Mouse (Mus musculus): ENCODE results near the gene Clic1. TPM values are rescaled to one million over a fixed set of nuclear protein-coding genes. Genes with fewer than 3 reads are reported as not detected.
A peak's percentile ranks its signal among the peaks of the same experiment; 100 is the strongest.

The Clic1 gene
- polyA plus RNA-seq, 1 experiment from 2014 or later = 86.4 TPM

GRCm38 (mm10) chr17:35045807-35046680 is 3.7 kb upstream of the Clic1 start:
- no peak for ATAC-seq (replicated peaks; ENCODE audit: insufficient number of reproducible peaks, low FRiP score, low TSS enrichment)
- H3K4me2 ChIP-seq = peak overlapping the region; percentile 89
- peaks cover 39% of the 10 kb centered on the region for H3K4me1 ChIP-seq (ENCODE audit: control insufficient read depth, insufficient read depth, low read length)
- H3K36me3 ChIP-seq (ENCODE audit: control insufficient read depth, insufficient read depth, low read length) = no peaks in the 10 kb centered on the region
- 4% methylated on average over 47 of the region's 48 CpGs for WGBS (ENCODE audit: insufficient replicate concordance)
- no peaks in the 10 kb centered on the region for H3K27me3 ChIP-seq (ENCODE audit: control insufficient read depth, insufficient read depth, low read length)
- peak overlapping the region; percentile 90 for H3K27ac ChIP-seq (ENCODE audit: low read depth, low read length)
- H3K4me3 ChIP-seq (ENCODE audit: low read depth, low read length) = peak overlapping the region; percentile 53
- no peaks in the 10 kb centered on the region for H3K9me3 ChIP-seq (replicated peaks; ENCODE audit: control insufficient read depth, low read length)
- peak overlapping the region; percentile 87 for H3K9ac ChIP-seq (ENCODE audit: low read depth, low read length)

GRCm38 (mm10) chr17:35046681-35047455 is 2.9 kb upstream of the Clic1 start, which contains the start of gene Msh5:
Gene Msh5 (minus strand): TSS chr17:35046745.
- Histone ChIP-seq H3K4me2 (peak within 1 kb of the TSS; percentile 89), H3K4me3 (ENCODE audit: low read depth, low read length) (peak within 1 kb of the TSS; percentile 53), H3K36me3 (ENCODE audit: control insufficient read depth, insufficient read depth, low read length) (no peaks in the 10 kb centered on the region), H3K9me3 (replicated peaks; ENCODE audit: control insufficient read depth, low read length) (no peaks in the 10 kb centered on the region), H3K27me3 (ENCODE audit: control insufficient read depth, insufficient read depth, low read length) (no peaks in the 10 kb centered on the region), H3K4me1 (ENCODE audit: control insufficient read depth, insufficient read depth, low read length) (peaks cover 39% of the 10 kb centered on the region), H3K9ac (ENCODE audit: low read depth, low read length) (peak within 1 kb of the TSS; percentile 87), H3K27ac (ENCODE audit: low read depth, low read length) (peak within 1 kb of the TSS; percentile 99)
- WGBS (ENCODE audit: insufficient replicate concordance) = 3% methylated on average over 32 of the region's 33 CpGs
- peak; percentile 96 for ATAC-seq (replicated peaks; ENCODE audit: insufficient number of reproducible peaks, low FRiP score, low TSS enrichment)

- H3K9me3 ChIP-seq (replicated peaks; ENCODE audit: control insufficient read depth, low read length) = no peaks in the 10 kb centered on the region
- H3K4me3 ChIP-seq (ENCODE audit: low read depth, low read length) = no peak overlapping the region
- H3K4me1 ChIP-seq (ENCODE audit: control insufficient read depth, insufficient read depth, low read length) = peaks cover 47% of the 10 kb centered on the region
- 53% methylated on average over 1 of the region's 1 CpGs for WGBS (ENCODE audit: insufficient replicate concordance)
- H3K27ac ChIP-seq (ENCODE audit: low read depth, low read length) = peak overlapping the region; percentile 99
- peak overlapping the region; percentile 53; the same call in 1 of the 2 replicates for H3K9ac ChIP-seq (ENCODE audit: low read depth, low read length)
- no peak for ATAC-seq (replicated peaks; ENCODE audit: insufficient number of reproducible peaks, low FRiP score, low TSS enrichment)
- peaks cover 2% of the 10 kb centered on the region for H3K36me3 ChIP-seq (ENCODE audit: control insufficient read depth, insufficient read depth, low read length)
- peak overlapping the region; percentile 52 for H3K4me2 ChIP-seq
- no peaks in the 10 kb centered on the region for H3K27me3 ChIP-seq (ENCODE audit: control insufficient read depth, insufficient read depth, low read length)
These were observed 2.1 kb upstream of the Clic1 start for GRCm38 (mm10) chr17:35047688-35048087.

GRCm38 (mm10) chr17:35048149-35048931 is 1.4 kb upstream of the Clic1 start:
- no peaks in the 10 kb centered on the region for H3K9me3 ChIP-seq (replicated peaks; ENCODE audit: control insufficient read depth, low read length)
- peak overlapping the region; percentile 52 for H3K4me2 ChIP-seq
- no peak overlapping the region for H3K4me3 ChIP-seq (ENCODE audit: low read depth, low read length)
- peaks cover 47% of the 10 kb centered on the region for H3K4me1 ChIP-seq (ENCODE audit: control insufficient read depth, insufficient read depth, low read length)
- H3K27me3 ChIP-seq (ENCODE audit: control insufficient read depth, insufficient read depth, low read length) = no peaks in the 10 kb centered on the region
- H3K36me3 ChIP-seq (ENCODE audit: control insufficient read depth, insufficient read depth, low read length) = peaks cover 9% of the 10 kb centered on the region
- H3K27ac ChIP-seq (ENCODE audit: low read depth, low read length) = peak overlapping the region; percentile 99
- no peak for ATAC-seq (replicated peaks; ENCODE audit: insufficient number of reproducible peaks, low FRiP score, low TSS enrichment)
- WGBS (ENCODE audit: insufficient replicate concordance) = 28% methylated on average over 8 of the region's 11 CpGs
- peak overlapping the region; percentile 53; the same call in 1 of the 2 replicates for H3K9ac ChIP-seq (ENCODE audit: low read depth, low read length)

GRCm38 (mm10) chr17:35048932-35049440 is 780 bp upstream of the Clic1 start:
- 67% methylated on average over 5 of the region's 5 CpGs for WGBS (ENCODE audit: insufficient replicate concordance)
- Histone ChIP-seq H3K4me1 (ENCODE audit: control insufficient read depth, insufficient read depth, low read length) (peaks cover 46% of the 10 kb centered on the region), H3K4me3 (ENCODE audit: low read depth, low read length) (peak overlapping the region; percentile 92; the same call in 1 of the 2 replicates), H3K9me3 (replicated peaks; ENCODE audit: control insufficient read depth, low read length) (no peaks in the 10 kb centered on the region), H3K4me2 (peak overlapping the region; percentile 85), H3K27me3 (ENCODE audit: control insufficient read depth, insufficient read depth, low read length) (no peaks in the 10 kb centered on the region), H3K9ac (ENCODE audit: low read depth, low read length) (no peak overlapping the region; the same call in 1 of the 2 replicates), H3K36me3 (ENCODE audit: control insufficient read depth, insufficient read depth, low read length) (peaks cover 13% of the 10 kb centered on the region), H3K27ac (ENCODE audit: low read depth, low read length) (peak overlapping the region; percentile 99)
- ATAC-seq (replicated peaks; ENCODE audit: insufficient number of reproducible peaks, low FRiP score, low TSS enrichment) = no peak

- Histone ChIP-seq H3K27me3 (ENCODE audit: control insufficient read depth, insufficient read depth, low read length) (no peaks in the 10 kb centered on the region), H3K4me2 (peak overlapping the region; percentile 85), H3K4me3 (ENCODE audit: low read depth, low read length) (peak overlapping the region; percentile 92), H3K4me1 (ENCODE audit: control insufficient read depth, insufficient read depth, low read length) (peaks cover 34% of the 10 kb centered on the region), H3K9ac (ENCODE audit: low read depth, low read length) (peak overlapping the region; percentile 95), H3K36me3 (ENCODE audit: control insufficient read depth, insufficient read depth, low read length) (peaks cover 18% of the 10 kb centered on the region), H3K27ac (ENCODE audit: low read depth, low read length) (peak overlapping the region; percentile 99), H3K9me3 (replicated peaks; ENCODE audit: control insufficient read depth, low read length) (no peaks in the 10 kb centered on the region)
- peak; percentile 19; the same call in 1 of the 2 replicates for ATAC-seq (replicated peaks; ENCODE audit: insufficient number of reproducible peaks, low FRiP score, low TSS enrichment)
- WGBS (ENCODE audit: insufficient replicate concordance) = under 1% methylated on average over 27 of the region's 27 CpGs
These were observed 472 bp downstream of the Clic1 start for GRCm38 (mm10) chr17:35050126-35050750.

GRCm38 (mm10) chr17:35051156-35052086 is 1.7 kb downstream of the Clic1 start:
- Histone ChIP-seq H3K27ac (ENCODE audit: low read depth, low read length) (peak overlapping the region; percentile 99), H3K4me3 (ENCODE audit: low read depth, low read length) (peak overlapping the region; percentile 92), H3K9me3 (replicated peaks; ENCODE audit: control insufficient read depth, low read length) (no peaks in the 10 kb centered on the region), H3K27me3 (ENCODE audit: control insufficient read depth, insufficient read depth, low read length) (no peaks in the 10 kb centered on the region), H3K9ac (ENCODE audit: low read depth, low read length) (peak overlapping the region; percentile 95), H3K4me2 (peak overlapping the region; percentile 85), H3K36me3 (ENCODE audit: control insufficient read depth, insufficient read depth, low read length) (peaks cover 27% of the 10 kb centered on the region), H3K4me1 (ENCODE audit: control insufficient read depth, insufficient read depth, low read length) (peaks cover 32% of the 10 kb centered on the region)
- WGBS (ENCODE audit: insufficient replicate concordance) = under 1% methylated on average over 21 of the region's 21 CpGs
- peak; percentile 72 for ATAC-seq (replicated peaks; ENCODE audit: insufficient number of reproducible peaks, low FRiP score, low TSS enrichment)

Data from heart, embryonic 11.5 days (tissue).